Mouse (Mus musculus) heart, postnatal 25 days (tissue): Measurements from ENCODE around the gene Abca8a. TPM values are rescaled to one million over a fixed set of nuclear protein-coding genes. Genes with fewer than 3 reads are reported as not detected.
"Not testable (repeated sequence)": the region's sequence is repeated elsewhere in the genome, so short reads cannot be mapped to it uniquely, and the experiment has no call there.

Experiments used
- DNase-seq: peaks from one replicate; pipeline ENCODE4 v3.0.0; 2022; ENCODE audit warnings: low spot score
- intact Hi-C: fragments of 180-260 bp; cut with DNase I; formaldehyde crosslinking; loops from one replicate; pipeline ENCODE4 v1.15.1; 2025
- total RNA-seq, 2 experiments: library from RNA; stranded (reverse); gene quantifications; 2 replicates each; pipeline ENCODE4 v1.2.3; 2021

The Abca8a gene
- total RNA-seq, 2 experiments from 2014 or later: 39.1 to 57.6 TPM

GRCm38 (mm10) chr11:109991270-109991669 is 104.5 kb downstream of the Abca8a start:
- no peak for DNase-seq
- intact Hi-C loops: no loop called here

DNA sequence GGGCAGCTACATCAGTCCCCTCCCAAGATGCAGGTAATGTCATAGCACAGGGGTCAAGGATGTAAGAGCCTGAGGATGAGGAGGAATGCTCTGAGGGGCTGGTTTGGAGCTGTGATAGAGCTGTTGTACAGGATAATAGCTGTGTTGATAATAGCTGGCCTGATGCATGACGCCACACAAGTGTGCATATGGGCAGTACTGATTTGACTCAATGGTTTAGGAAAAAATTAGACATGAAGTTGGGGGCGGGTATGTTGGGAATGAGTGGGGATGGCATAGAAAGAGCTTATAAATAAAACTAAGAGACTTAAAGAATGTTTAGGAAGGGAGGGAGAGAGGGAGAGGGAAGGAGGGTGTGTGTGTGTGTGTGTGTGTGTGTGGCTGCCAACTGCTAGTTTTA is 105.5 kb downstream of the Abca8a start:
- intact Hi-C loops: no loop called here

DNA sequence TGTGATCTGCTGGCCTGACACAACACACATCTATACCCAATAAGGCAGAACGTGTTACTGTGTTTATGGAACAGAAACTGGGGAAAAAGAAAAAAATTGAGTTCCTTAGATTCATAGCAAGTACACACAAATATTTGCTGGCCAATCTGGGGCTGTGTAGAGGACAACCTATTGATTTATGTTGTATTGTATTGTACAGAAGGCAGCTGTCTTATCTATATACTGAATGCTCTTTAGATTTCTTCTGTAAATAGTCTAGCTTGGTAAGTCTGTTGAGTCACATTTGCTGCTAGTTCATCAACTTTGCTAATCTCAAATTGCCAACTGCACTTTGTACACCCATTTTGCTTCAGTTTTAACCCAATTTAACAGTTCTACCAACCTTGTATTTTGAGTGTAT is 107.6 kb downstream of the Abca8a start:
- no peak for DNase-seq
- intact Hi-C loops: no loop called here

More for the DNA sequence above, 105.5 kb downstream of the Abca8a start:
- DNase-seq: no peak

DNA sequence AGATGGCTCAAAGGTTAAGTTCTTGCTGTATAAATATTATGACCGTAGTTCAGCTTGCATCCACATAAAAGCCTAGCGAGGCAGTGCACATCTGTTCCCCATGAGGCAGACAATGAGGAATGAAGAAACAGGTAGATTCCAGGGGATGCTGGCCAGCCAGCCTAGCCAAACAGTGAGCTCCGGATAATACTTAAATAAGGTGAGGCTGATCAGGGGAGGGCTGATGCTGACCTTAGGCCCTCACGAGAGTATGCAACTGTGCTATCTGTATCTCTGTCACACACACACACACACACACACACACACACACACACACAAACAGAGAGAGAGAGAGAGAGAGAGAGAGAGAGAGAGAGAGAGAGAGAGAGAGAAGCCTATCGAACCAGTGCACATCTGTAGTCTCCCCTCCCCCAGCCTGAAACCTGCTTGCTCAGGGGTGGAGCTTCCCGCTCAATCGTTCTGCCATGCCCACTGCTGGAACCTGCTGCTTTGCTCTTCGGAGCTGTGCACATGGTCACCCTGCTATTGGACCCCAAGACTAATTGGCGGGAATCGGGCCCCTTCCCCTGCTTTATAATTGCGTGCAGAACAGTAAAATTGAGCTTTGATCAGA is 108.2 kb downstream of the Abca8a start:
- DNase-seq, intact Hi-C loops: not testable (repeated sequence)

DNA sequence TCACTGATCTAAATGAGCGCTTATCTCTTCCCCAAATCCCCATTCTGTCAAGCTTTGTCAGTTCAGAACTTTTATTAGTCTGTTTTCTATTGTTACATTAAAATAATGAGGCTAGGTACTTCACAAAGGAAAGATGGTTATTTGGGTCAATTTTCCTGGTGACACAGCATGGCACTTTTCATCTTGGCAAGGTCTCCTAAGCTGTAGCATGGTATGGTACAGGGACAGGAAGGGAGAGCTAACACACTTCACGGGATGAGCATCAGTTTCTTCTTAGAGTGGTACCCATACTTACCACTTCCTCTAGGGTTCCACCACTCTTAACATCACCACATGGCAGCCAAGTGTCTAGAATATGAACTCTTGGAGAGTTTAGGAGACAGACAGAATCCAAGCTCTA is 113.9 kb downstream of the Abca8a start:
- no peak for DNase-seq
- intact Hi-C loops: no loop called here

Other genes starting within 250 kb of the Abca8a start
- gene Abca8b, start 100.1 kb downstream of the Abca8a start, total RNA-seq: 1 to 10 TPM; 6.6 to 8.5 TPM
- 10 to 100 TPM; 11.5 to 14.4 TPM for gene Abca9, start 72.2 kb upstream of the Abca8a start, total RNA-seq
- 1 to 10 TPM; 5.9 to 8.3 TPM for gene Abca6, start 155.8 kb upstream of the Abca8a start, total RNA-seq
- gene Abca5, start 241.7 kb upstream of the Abca8a start, total RNA-seq: 1 to 10 TPM; 7.1 to 8.1 TPM